Mouse (Mus musculus) kidney, postnatal 10 days (tissue): Measurements from ENCODE around the gene Ugt1a10.

Experiments
- DNase-seq: peaks from one replicate; pipeline ENCODE4 v3.0.0; 2021; ENCODE audit warnings: mixed read lengths

Gene Ugt1a10

DNA sequence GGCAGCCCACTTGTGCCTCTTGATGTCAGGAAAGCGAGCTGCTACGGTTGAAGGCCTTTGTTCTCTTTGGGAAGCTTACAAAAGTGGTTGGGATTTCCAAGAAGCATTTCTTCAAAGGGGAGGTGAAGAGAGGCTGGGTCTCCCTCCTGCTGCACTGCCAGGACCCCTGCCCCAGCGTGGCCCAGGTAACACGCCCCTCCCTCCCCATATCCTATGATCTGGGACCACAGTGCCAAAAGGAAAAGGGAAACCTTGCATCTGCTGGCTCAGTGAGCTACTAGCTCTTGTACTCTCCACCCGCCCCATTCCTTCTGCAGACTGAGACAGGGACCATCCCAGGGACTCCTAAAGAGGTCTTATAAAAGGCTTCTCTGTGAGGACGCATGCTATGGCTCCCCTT, 202.5 kb downstream of the Ugt1a10 start:
- DNase-seq: no peak

DNA sequence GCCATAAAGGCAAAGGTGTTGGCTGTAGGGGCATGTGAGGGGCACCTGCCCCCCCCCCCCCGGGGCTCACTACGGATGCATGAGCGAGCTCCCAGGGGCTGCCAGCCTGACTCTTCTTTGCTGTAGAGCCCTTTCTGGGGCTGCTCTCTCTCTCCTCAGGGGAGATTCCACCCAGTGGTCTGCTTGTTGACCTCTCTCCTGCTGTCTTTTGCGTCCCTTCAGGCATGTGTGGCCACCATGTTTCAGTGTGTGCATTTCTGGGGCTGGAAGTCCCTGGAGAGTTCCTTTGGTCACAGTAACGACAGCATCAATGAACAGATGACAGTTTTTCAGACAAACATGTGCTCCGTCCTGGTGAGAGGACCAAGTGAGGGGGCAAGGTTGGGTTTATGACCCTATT, 203.2 kb downstream of the Ugt1a10 start:
- peak; percentile 32 for DNase-seq

DNA sequence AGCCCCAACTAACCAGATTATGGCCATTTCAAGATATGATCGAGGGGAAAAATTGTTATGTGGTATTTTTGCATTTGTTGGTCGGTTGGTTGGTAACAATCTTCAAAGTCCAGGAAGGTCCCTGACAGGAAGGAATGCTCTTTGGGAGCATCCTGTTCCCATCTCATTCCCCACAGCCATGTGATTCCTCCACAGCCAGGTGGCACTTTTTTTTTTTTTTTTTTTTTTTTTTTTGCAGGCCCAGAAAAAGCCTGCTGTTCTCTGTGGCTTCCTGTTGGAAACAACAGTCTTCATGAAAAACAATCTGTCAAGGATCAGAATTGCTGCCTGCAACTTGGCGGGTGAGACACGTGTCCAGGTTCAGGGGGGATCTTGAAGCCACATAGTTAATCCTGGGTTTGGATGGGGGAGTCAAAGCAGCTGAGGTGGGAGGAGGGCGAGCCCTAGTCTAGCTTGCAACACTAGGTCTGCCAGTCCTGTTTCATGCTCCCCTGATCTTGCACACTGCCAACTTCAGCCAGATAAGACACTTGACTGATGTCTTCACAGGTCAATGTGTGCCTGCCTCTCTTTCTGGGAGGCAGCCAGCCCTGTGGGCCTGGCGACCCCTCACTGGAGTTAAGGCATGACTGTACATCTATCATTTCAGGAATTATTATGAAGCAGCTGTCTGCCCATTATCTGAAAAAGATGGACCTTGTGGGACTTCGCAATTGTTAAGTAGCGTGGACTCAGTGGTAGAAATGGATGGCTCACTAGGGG, 203.9 kb downstream of the Ugt1a10 start:
- DNase-seq: peak; percentile 62

DNA sequence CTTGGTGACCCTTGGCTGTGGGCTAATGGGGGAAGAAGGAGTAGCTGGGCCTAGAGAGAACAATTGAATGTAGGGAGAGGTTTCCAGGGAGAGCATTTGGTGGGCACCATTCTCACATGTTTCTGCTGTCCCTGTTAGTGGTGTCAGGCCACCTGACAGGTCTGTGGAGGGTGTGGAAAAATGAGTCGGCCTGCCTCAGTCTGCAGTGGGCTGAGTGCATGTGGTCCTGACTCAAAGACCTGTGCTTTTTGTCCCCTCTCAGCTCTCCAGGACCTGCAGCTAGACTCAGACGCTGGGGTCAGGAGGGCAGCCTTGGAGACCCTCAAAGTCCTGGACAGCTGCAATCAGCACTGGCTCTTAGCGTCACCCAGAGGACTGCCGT, 204.4 kb downstream of the Ugt1a10 start:
- DNase-seq: peak; percentile 49

DNA sequence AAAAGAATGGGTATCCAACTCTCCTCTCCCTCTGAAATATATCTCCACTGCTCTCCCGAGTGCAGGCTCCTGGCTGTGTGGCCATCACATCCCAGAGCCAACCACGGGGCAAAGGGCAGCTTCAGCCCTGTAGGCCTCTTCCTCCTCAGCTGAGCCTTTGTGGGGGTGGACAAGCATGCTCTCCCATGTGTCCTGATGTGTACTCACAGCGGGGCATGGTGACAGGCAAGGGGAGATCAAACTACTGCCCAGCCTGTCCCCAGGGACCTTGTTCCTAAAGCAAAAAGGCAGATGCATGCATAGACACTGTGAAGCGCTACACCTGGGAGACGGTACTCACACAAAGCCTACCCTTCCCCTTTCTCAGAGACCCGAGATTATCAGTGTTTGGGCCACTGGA, 204.9 kb downstream of the Ugt1a10 start:
- DNase-seq: peak; percentile 84

DNA sequence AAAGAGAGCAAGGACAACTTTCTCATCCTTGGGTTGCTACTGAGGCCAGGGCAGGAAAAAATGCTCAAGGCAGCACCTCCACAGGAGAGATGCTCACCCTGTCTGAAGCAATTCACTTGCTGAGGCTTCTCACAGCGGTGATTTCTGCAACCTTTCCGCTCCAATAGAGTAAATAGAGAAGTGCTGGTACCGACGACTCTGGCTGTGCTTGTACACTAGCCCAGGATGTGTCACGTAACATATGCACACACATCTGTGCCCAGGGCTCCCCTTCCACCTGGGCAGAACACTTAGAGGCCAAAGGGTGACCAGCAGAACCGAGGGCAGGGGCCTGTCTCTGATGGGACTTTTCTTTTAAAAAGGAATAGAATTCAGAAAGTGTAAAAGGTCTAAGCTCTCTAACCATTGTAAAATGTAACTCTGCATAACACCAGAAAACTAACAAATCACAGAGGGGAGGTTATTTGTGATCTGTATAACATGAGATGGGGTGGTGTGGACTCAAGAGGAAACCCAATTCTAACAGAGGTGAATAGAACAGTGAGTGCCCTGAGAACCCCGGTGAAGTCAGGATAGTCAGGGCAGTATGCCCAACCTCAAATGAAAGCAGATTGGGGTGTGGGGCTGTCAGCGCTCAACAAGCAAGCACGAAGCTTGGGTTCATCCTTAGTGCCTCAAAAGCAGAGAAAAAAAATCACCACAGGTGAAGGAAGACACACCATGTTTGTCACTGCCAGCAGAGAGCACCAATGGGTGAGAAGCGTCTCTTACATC, 205.6 kb downstream of the Ugt1a10 start:
- no peak for DNase-seq

DNA sequence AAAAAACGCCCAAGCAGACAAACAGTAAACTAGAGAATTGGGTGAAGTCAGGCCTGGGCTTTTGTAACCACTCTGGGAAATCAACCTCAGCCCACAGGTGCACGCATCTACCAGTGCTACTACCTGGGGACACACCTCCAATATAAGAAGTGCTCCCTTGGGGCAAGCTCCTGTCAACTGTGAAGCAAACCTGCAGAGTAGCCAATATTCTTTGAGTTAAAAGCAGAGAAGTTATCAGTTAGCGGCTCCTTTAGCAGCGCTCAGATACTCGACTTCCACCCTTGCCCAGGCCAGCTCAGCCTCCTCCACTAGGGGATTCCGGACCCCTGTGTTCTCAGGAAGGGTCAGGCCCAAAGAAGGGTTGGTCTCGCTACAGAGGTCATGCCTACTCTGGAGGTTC, 206.5 kb downstream of the Ugt1a10 start:
- no peak for DNase-seq

DNA sequence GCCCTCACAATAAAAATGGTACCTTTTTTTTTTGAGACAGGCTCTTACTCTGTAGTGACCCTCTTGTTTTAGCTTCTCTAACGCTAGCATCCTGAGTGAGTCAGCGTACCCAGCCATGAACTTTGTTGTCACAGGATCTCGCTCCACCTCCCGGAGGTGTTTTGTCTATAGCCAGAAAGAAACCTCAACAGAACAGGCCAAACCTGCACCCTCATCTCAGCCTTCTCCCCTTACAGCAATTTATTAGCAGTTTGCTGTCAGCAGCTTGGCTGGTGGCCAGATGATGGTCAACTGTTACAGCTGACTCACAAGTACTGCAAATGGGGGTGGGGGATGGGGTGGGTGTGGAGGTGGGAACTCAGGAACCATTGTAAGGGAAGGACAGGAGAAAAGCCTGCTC, 207.1 kb downstream of the Ugt1a10 start:
- DNase-seq: peak; percentile 89

DNA sequence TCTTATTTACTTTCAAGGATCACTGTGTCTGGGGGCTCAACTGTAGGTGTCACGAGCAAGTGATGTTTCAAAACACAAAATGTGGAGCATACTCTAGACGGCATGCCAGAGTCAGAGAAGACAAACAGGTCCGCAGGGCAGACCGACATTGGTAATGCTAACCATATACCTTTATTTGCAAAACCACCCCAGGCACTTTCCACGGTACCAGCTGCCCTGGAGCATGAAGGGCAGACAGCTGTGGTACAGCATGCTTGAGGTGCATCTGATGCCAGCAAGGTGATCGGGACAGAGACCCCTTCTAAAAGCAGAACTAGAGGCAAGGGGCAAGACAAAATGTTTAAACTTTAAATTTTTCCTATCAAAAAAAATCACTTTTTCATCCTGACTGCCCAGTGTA, 207.8 kb downstream of the Ugt1a10 start:
- DNase-seq: no peak

DNA sequence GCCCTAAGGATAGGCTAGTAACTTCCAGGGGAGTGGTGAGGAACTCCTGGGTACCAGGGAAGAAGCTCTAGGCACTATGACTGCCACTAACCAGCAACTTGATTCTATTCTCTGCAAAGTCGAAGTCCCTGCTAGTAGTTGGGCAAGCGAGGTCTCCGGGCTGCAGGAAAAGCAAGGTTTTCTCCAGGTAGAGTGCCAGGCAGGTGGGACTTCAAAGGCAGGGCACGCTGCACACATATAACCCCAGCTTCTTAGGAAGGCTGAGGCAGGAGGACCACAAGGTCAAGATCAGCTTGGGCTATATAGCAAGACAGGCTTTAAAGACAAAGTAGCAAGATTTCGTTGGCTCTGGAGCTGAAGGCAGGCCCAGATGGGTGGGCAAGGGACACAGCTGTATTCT, 208.6 kb downstream of the Ugt1a10 start:
- no peak for DNase-seq

DNA sequence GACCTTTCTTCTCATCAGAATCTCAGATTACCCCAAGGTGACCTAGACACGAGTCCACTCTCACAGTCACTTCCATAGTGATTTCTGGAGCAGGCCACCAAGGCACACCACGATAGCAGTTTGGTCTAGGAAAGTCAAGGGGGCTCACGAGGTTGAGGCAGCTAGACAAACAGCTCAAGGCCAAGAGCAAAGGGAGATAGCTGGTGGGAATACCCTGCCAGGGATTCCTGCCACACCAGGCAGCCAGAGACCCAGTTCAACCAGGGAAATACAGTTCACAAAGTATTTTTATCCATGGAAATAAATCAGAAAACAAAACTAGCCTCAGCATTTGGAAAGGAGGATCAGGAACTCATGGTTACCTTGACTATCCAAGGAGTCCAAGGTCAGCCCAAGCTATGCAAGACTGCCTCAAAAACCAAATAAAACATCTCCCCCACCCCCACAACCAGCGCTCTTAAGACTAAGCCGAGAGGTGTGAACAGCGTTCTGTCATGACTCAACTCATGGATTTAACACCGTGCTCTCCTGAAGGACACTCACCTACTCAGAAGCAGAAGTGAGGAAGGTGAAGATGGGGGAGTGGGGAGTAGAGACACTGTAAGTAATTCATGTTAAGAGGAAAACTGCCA, 209.2 kb downstream of the Ugt1a10 start:
- no peak for DNase-seq

DNA sequence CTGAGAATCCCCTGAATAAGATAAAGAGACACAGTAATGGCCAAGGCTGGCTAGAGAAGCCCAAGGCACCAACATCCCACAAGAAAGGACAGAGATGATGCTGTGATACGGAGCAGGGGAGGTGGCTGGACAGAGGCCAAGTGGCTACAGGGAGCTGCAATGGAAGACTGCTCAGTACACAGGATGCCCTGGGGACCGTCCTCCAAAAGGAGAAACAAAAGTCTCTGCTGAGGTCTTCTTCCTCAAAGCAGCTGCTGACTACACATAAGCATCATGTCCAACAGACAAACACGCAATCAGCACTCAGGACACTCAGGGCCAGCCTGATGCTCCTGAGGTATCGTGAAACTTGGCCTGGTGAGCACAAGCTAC, 209.7 kb downstream of the Ugt1a10 start:
- peak; percentile 66 for DNase-seq

DNA sequence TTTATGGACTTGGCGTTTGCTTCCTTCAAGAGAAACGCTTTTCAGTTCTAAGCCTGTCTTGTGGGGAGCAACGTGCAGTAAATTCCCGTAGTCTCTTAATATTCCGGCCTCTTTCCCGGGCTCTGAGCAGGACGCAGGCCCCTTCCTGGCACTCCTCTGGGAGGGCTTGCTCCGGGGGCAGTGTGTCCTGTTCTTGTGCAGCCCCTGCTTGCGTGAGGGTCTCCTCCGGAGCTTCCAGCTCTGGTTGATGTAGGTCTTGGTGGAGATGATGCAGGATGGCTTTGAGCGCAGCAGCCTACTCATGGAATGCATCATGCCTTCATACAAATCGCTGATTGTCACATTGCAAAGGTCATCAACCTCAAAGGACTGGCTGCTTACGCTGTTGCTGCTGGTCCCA, 210.9 kb downstream of the Ugt1a10 start:
- DNase-seq: no peak

DNA sequence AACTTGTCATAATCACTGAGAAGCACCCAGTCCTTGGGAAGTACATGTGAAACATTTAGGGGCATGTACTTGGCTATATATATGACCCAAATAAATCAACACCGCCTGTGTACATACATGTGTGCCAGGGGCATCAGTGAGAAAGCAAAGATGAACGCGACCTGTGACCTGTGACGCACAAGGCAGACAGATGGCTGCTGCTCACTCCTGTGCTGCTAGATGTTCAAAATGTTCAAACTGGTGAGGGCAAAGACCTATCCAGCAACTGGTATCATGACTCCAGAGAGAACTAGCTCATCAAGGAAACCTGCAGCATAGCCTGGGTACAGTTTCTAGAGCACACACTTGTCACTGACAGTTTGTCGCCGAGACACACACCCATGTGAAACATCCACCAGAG, 212.3 kb downstream of the Ugt1a10 start:
- DNase-seq: no peak

DNA sequence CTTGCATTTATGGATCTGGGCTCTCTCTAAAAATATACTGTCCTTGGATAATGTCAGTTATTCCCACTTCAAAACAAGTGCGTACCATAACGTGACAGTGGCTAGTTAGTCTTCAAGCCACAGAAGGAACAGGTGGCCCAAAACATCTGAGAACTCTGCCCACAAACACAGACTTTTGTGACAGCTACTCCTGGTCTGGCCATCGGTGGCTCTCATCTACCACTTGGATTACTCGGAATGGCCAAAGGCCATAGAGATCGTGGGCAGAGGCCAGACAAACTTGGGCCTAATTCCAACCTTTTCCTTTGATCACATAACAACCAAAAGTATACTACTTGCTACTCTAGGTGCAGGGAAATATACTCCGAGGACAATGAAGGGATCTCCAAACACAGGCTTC, 212.9 kb downstream of the Ugt1a10 start:
- no peak for DNase-seq
